Mouse (Mus musculus) forebrain, embryonic 16.5 days (tissue): ENCODE measurements at regions not wholly inside any gene's neighbourhood (a gene's known extent, or its start where the extent isn't known, plus 50 kb on each side); places are given as distances from the start of the nearest gene placed in this dataset.

Source experiments
- ATAC-seq: fragments of 200-750 bp; cut with Nextera tagmentation; 2 replicates; pipeline ENCODE4 v1.8.0; 2017; ENCODE audit warnings: mild to moderate bottlenecking, moderate library complexity
- H3K27ac ChIP-seq: fragments of 300-500 bp; sonication (generic); 2 replicates; pipeline ENCODE4 v1.5.1; 2014; ENCODE audit warnings: low read length, control low read depth
- H3K27me3 ChIP-seq: fragments of 300-500 bp; sonication (generic); replicated peaks from 2 replicates; pipeline ENCODE4 v1.6.1; 2014; ENCODE audit warnings: low read length; ENCODE audit not compliant: control insufficient read depth, insufficient read depth
- H3K36me3 ChIP-seq: fragments of 300-500 bp; sonication (generic); 2 replicates; pipeline ENCODE4 v1.6.1; 2014; ENCODE audit not compliant: control insufficient read depth, insufficient read depth
- H3K4me1 ChIP-seq: fragments of 300-500 bp; sonication (generic); replicated peaks from 2 replicates; pipeline ENCODE4 v1.6.1; 2014; ENCODE audit warnings: low read length; ENCODE audit not compliant: control insufficient read depth, insufficient read depth
- H3K4me2 ChIP-seq: fragments of 300-500 bp; sonication (generic); 2 replicates; pipeline ENCODE4 v1.6.1; 2014; ENCODE audit warnings: mild to moderate bottlenecking, low read length, control low read depth
- H3K4me3 ChIP-seq: fragments of 300-500 bp; sonication (generic); replicated peaks from 2 replicates; pipeline ENCODE4 v1.5.1; 2014; ENCODE audit warnings: mild to moderate bottlenecking, low read length, control low read depth
- H3K9ac ChIP-seq: fragments of 300-500 bp; sonication (generic); replicated peaks from 2 replicates; pipeline ENCODE4 v1.6.1; 2014; ENCODE audit warnings: low read depth, low read length, control low read depth
- H3K9me3 ChIP-seq: fragments of 300-500 bp; sonication (generic); 2 replicates; pipeline ENCODE4 v1.6.1; 2016; ENCODE audit warnings: low read length; ENCODE audit not compliant: control insufficient read depth
- WGBS: fragments of 180-500 bp; shearing (Covaris S2); extraction: QIAGEN DNeasy Blood & Tissue Kit; methylation state at CpG from one replicate; pipeline ENCODE4 v1.1.7; 2014; 5-methylcytosine and 5-hydroxymethylcytosine counted together

DNA sequence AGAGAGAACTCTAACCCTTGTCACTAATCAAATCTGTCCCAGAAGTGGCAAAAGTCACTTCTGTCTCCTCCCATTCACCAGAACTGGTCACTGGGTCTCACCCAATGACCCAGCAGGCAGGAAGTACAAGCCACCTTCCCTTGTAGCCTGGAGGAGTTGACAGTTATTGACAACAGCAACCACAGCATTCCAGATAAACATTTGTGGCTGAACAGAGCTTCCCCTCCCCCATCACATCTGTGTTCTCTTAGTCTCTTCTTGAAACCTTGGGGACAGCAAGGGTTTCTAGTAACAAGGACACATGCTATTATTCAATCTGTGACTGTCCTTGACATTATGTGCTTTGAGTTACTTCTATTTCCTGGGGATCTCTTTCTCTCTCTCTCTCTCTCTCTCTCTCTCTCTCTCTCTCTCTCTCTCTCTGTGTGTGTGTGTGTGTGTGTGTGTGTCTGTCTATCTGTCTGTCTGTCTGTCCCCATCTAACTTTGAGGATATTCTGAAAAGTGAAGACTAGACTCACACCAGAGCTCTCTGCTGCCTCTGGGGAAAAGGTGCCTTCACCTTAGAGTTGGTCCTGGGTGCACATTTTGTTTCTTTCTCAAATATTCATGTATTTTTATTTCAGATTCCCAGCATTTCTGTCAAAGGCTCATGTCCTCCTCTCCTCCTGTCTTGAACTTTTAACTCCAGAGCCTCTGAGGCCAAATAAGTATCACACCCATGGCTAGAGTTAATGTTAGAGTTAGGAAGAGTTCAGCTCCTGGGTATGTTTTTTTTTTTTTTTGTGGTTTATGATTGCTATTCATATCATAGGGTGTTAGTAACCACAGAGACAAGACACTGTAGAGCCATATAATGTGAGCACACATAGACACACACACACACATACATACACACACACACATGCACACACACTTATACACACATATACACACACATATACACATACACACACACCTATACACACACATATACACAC lies 65.4 kb upstream of the Tut7 start:
- no peak overlapping the region for H3K4me3 ChIP-seq
- no peak overlapping the region for H3K27ac ChIP-seq
- H3K4me2 ChIP-seq = no peak overlapping the region
- 0 out of 2 replicates have a peak, but pooled peaks cover 2% of the 10 kb centered on the region for H3K9me3 ChIP-seq
- H3K27me3 ChIP-seq = no peaks in the 10 kb centered on the region
- no peaks in the 10 kb centered on the region for H3K36me3 ChIP-seq
- no peak overlapping the region for H3K9ac ChIP-seq
- no peak for ATAC-seq
- H3K4me1 ChIP-seq = peaks cover 6% of the 10 kb centered on the region

DNA sequence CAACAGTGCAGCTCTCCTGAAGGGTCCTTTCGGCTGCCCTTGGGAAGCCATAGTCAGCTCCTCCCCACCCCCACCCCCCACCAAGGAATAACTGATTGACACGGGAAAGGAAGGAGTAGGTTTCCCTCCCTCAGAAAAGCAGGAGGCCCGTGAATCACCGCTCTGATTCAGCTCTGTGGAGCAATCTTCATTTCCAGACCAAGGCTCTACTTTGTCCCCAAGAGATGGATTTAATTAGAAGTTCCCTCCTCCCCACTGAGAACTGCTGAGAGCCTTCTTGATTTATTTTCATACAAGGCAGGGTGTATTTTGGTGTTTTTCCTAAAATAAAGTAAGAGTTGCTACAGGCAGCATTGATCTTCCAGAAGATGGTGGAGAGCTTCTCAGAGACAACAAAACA lies 64.4 kb upstream of the Tut7 start:
- H3K36me3 ChIP-seq = no peaks in the 10 kb centered on the region
- H3K27ac ChIP-seq = no peak overlapping the region
- no peaks in the 10 kb centered on the region for H3K27me3 ChIP-seq
- H3K9ac ChIP-seq = no peak overlapping the region
- no peak overlapping the region for H3K4me3 ChIP-seq
- H3K4me2 ChIP-seq = no peak overlapping the region
- ATAC-seq = no peak
- peaks cover 8% of the 10 kb centered on the region for H3K4me1 ChIP-seq
- WGBS = 83% methylated on average over 4 of the region's 4 CpGs
- 0 out of 2 replicates have a peak, but pooled peaks cover 2% of the 10 kb centered on the region for H3K9me3 ChIP-seq

DNA sequence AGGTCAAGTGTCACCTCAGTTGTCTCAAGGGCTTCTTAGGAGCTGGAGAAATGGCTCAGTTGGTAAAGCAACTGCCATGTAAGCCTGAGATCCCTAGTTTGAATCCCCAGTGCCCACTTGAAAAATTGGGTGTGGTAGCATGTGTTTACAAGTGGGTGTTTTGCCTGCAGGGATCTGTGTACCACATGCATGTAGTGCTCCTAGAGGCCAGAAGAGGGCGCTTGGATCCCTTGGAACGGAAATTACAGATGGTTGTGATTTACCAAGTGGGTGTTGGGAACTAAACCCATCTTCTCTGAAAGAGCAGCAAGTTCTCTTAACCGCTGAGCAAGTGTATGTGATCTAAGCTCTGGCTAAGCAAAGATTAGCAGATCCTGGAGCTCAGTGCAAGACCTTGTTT lies 63.6 kb upstream of the Tut7 start:
- Histone ChIP-seq H3K9me3 (0 out of 2 replicates have a peak, but pooled peaks cover 2% of the 10 kb centered on the region), H3K36me3 (no peaks in the 10 kb centered on the region), H3K9ac (no peak overlapping the region), H3K4me2 (no peak overlapping the region), H3K27ac (no peak overlapping the region), H3K4me3 (no peak overlapping the region), H3K27me3 (no peaks in the 10 kb centered on the region), H3K4me1 (peaks cover 12% of the 10 kb centered on the region)
- no peak for ATAC-seq
- 62% methylated on average over 3 of the region's 3 CpGs for WGBS

DNA sequence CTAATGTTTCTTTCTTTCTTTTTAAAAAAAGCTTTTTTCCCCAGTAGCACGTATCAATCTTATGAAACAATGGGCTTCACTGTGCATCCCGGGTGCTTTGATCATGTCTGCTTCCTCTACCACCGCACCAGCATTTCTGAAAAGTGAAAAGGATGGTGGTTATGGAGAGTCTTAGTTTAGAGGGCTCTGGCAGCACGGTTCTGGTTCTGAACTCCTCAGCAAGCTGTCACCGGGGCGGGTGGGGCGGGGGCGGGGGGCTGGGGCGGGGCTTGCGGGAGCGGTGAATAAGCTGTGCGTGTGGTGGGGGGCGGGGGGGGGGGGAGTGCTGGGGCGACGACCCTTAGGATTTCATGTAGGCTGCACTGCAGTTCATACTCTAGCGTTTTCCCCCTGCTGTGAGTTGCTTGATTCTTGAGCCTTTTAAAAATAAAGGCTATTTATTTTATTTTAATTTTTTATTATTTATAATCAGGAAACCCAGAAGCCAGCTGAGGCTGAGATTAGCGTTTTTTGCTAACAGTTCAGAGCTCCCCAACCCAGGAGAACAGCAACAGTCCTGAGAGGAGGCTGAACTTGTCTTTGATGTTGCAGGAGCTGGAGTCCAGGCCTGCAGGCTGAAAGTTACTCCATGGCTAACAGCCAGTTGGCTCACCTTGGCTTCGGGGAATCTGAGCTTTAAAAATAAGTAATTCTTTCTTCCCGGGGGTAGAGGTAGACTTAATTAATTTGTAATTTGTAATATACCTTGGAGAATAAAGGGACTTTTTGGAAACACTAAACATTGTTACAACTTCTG lies 59.2 kb upstream of the Tut7 start:
- H3K4me2 ChIP-seq = peak overlapping the region; percentile 41
- H3K4me1 ChIP-seq = peaks cover 6% of the 10 kb centered on the region
- H3K27ac ChIP-seq = peak overlapping the region; percentile 35; the same call in 1 of the 2 replicates
- 0 out of 2 replicates have a peak, but pooled peaks cover 2% of the 10 kb centered on the region for H3K9me3 ChIP-seq
- no peaks in the 10 kb centered on the region for H3K27me3 ChIP-seq
- WGBS = 21% methylated on average over 17 of the region's 19 CpGs
- H3K4me3 ChIP-seq = peak overlapping the region; percentile 9; the same call in 1 of the 2 replicates
- no peaks in the 10 kb centered on the region for H3K36me3 ChIP-seq
- peak overlapping the region; percentile 35; the same call in 1 of the 2 replicates for H3K9ac ChIP-seq
- ATAC-seq = peak; percentile 47

DNA sequence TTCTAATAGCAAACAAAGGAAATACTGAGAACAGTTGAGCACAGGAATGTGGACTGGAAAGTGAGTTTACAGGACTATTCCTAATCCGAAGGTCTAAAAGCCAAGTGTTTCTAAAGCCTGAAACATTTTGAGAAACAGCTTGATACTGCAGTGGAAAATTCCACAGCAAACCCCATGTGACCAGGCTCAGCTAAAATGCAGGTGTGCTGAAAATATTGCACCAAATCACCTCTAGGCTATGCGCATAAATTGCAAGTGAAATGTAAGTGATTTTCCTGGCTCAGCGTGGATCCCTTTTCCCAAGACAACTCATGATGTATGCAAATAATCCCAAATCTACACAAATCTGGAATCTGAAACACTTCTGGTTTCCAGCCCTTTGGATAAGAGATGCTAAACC lies 57.1 kb upstream of the Tut7 start:
- WGBS = 78% methylated on average over 3 of the region's 3 CpGs
- ATAC-seq = no peak
- H3K9ac ChIP-seq = no peak overlapping the region
- H3K27ac ChIP-seq = no peak overlapping the region
- H3K4me2 ChIP-seq = no peak overlapping the region
- H3K9me3 ChIP-seq = no peaks in the 10 kb centered on the region
- H3K4me1 ChIP-seq = peaks cover 6% of the 10 kb centered on the region
- H3K36me3 ChIP-seq = no peaks in the 10 kb centered on the region
- no peaks in the 10 kb centered on the region for H3K27me3 ChIP-seq
- H3K4me3 ChIP-seq = no peak overlapping the region

DNA sequence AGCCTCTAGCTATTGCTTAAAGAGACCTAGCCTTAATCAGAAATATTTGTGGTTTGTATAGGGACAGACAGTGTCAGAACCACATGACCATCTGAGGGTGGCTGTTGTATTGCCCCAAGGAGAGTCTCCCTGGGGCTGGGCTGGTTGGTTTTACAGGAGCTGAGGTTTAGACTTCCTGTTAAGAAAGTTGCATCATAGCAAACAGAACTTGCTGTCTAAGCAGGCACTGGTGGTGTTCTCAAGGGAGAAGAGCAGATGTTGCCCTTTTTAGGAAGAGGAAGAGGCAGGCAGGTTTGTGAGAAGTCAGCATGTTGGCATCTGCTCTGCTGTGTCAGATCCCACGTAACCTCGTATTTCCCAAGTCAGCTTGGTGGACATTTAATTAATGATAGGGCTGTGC lies 52.7 kb upstream of the Tut7 start:
- no peak overlapping the region for H3K9ac ChIP-seq
- no peaks in the 10 kb centered on the region for H3K4me1 ChIP-seq
- WGBS = 77% methylated on average over 2 of the region's 2 CpGs
- no peak overlapping the region for H3K4me2 ChIP-seq
- no peaks in the 10 kb centered on the region for H3K27me3 ChIP-seq
- H3K4me3 ChIP-seq = no peak overlapping the region
- no peaks in the 10 kb centered on the region for H3K36me3 ChIP-seq
- ATAC-seq = no peak
- H3K27ac ChIP-seq = no peak overlapping the region
- no peaks in the 10 kb centered on the region for H3K9me3 ChIP-seq

DNA sequence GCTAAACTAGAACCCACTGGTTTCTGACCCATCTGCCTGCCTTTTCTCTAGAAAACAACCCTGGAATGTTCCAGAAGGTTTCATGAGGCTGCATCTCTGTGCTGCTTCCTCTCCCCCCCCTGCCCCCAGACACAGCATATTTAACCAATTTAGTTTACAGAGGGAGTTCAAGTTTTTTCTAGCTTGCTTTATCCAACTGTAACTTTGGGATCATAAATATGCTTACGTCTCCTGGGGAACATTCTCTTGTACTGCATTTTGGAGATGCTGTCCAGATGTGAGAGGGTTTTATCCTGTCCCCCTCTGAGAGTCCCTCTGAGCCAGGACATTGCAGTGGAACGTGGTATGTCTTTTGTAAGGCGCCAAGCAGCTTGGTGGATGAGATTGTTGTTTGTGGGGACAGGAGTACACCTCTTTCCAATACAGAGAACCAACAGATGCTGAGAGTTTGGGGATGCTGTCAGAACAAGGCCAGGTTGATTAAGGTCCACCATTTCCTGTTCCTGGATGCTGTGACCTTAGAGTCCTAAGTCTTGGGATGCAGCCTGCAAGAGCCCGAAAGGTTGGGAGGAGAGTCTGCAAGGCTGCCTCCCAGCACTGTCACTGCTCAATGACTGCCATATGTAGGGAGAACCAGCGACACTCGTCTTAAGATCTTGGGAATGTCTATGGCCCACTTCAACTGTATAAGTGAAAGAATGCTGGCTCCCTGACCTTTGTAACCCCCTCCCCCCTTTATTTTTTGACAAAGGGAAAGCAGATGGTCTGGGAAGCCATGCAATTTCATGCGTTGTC lies 51.4 kb upstream of the Tut7 start:
- Histone ChIP-seq H3K4me1 (no peaks in the 10 kb centered on the region), H3K27ac (no peak overlapping the region), H3K4me2 (no peak overlapping the region), H3K9me3 (no peaks in the 10 kb centered on the region), H3K4me3 (no peak overlapping the region), H3K36me3 (no peaks in the 10 kb centered on the region), H3K9ac (no peak overlapping the region), H3K27me3 (no peaks in the 10 kb centered on the region)
- ATAC-seq = no peak
- WGBS = 88% methylated on average over 7 of the region's 7 CpGs
